Mouse (Mus musculus): Measurements from ENCODE around the gene Reg1.

GRCm38 (mm10) chr6:78460191-78460825 is 37.8 kb downstream of the Reg1 start:
- TF ChIP-seq CTCF (IDR thresholded peaks at IDR 0.05; ENCODE audit: insufficient read depth, low read depth, low read length) (no peak), POLR2A (IDR thresholded peaks at IDR 0.05; ENCODE audit: insufficient read depth, low read depth, low read length) (no peak)
